In the genomic region with DNA sequence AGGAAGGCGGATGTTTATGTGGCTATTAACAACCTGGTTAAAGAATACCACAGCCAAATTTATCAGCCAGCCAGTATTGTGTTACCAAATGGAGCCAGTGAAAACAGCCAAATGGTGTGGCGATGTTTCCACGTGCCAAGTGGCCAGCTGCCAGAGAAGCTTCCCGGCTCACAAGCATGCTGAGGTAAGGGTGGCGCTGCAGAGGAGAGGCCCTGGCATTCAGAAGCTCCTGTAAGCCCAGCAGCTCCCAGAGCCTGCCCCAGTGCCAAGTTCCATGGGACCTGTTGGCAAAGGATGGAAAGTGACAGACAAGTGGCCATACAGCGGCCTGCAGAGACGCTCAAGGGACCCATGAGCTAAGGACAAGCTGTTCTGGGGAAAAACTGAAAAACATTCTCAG, we compare ENCODE assay signal across 8 mouse cellular contexts.
DNase-seq lines count a peak whose midpoint lies in the region.

No protein-coding gene starts in this region.

- peak; percentile 42 for DNase-seq in adrenal gland, adult 2 months
- no peak for DNase-seq in adrenal gland, adult 18-20 months (ENCODE audit: low spot score in 2 of 2)
- peak; percentile 12 for DNase-seq in ovary, adult 18-20 months (ENCODE audit: low spot score)
- no peak for DNase-seq in ovary, postnatal 10 days (ENCODE audit: low spot score)
- peak; percentile 42 for DNase-seq in heart, postnatal 4 days
- DNase-seq in ovary, postnatal 36 days (ENCODE audit: low spot score), result peak; percentile 25
- DNase-seq in embryo, embryonic 10.5 days (ENCODE audit: low spot score), result no peak
- DNase-seq in liver, result no peak

Comparison
In these comparisons a context has a peak if more than half of its experiments do, and no peak if none do; other contexts are left out.
1. DNase-seq: peak in adrenal gland, adult 2 months (single experiment), ovary, adult 18-20 months (single experiment), heart, postnatal 4 days (single experiment) and ovary, postnatal 36 days (single experiment); none in adrenal gland, adult 18-20 months (0 of 2), ovary, postnatal 10 days (single experiment), embryo, embryonic 10.5 days (single experiment) and liver (single experiment).